Mouse (Mus musculus): ENCODE measurements around the gene 2510009E07Rik. TPM values are rescaled to one million over a fixed set of nuclear protein-coding genes. Genes with fewer than 3 reads are reported as not detected.

2510009E07Rik gene
- total and polyA plus RNA-seq, 2 experiments = 3.7 to 6.9 TPM

DNA sequence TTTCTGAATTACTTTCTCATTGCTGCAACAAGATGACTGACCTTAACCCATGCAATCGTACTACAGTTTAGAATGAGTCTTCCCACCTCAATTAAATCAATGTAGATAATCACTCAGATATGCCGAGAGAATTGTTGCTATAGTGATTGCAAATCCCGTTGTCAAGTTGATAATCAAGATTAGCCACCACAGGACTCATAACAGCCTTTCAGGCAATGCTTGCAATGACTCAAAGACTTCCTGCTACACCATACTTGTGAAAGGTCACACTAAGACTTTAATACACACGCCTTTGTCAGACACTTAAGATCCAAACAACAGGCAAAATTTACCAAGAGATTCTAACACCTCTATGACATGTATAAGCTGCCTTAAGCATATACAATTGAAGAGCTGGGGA lies 22.6 kb downstream of the 2510009E07Rik start:
- Histone ChIP-seq H3K4me1 (ENCODE audit: control insufficient read depth, insufficient read depth, low read length) (no peaks in the 10 kb centered on the region; the same call in 1 of the 2 replicates), H3K27ac (replicated peaks; ENCODE audit: insufficient read depth, low read depth, low read length) (no peak overlapping the region), H3K27me3 (ENCODE audit: control insufficient read depth, insufficient read depth, low read length) (no peaks in the 10 kb centered on the region), H3K4me3 (ENCODE audit: insufficient read depth, low read depth, low read length) (no peak overlapping the region), H3K79me2 (ENCODE audit: control insufficient read depth, insufficient read depth, low read length) (no peaks in the 10 kb centered on the region; the same call in 1 of the 2 replicates), H3K9ac (ENCODE audit: low read depth, low read length) (no peak overlapping the region), H3K36me3 (ENCODE audit: control insufficient read depth, insufficient read depth, low read length) (no peaks in the 10 kb centered on the region)
- no peak for DNase-seq (ENCODE audit: extremely low read depth, low read depth, low spot score)
- 90% methylated on average over 4 of the region's 4 CpGs for WGBS
- TF ChIP-seq CTCF (IDR thresholded peaks at IDR 0.05; ENCODE audit: low read depth, low read length) (no peak), POLR2A (IDR thresholded peaks at IDR 0.05; ENCODE audit: extremely low read depth, insufficient read depth, low read length) (no peak)

DNA sequence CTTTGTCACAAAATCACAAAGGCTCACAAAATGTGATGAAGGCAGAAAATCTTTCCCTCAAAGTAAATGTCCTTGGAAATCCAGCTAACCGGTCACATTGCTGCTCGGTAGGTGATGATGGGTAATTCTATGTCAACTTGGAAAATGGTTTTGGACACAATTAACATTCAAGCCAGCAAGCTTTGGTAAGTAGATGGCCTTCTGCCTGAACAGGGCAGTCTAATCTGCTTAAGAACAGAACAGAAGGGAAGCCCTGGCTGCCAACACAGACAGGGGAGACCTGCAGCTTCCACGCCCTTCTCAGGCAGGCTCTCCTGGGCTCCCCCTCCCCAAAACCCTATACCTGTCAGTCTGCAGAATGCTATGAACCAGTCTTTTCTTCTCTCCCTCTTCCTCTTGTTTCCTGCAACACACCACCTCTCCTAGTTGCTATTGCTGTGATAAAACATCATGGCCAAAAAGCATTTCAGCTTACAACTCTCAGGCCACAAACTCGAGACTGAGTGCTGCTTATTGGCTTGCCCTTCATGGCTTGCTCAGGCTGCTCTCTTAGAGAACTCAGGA lies 29.0 kb downstream of the 2510009E07Rik start:
- no peak overlapping the region for H3K4me3 ChIP-seq (ENCODE audit: insufficient read depth, low read depth, low read length)
- no peak overlapping the region for H3K9ac ChIP-seq (ENCODE audit: low read depth, low read length)
- 66% methylated on average over 4 of the region's 4 CpGs for WGBS
- H3K36me3 ChIP-seq (ENCODE audit: control insufficient read depth, insufficient read depth, low read length) = no peaks in the 10 kb centered on the region
- H3K4me1 ChIP-seq (ENCODE audit: control insufficient read depth, insufficient read depth, low read length) = no peaks in the 10 kb centered on the region; the same call in 1 of the 2 replicates
- no peak overlapping the region for H3K27ac ChIP-seq (replicated peaks; ENCODE audit: insufficient read depth, low read depth, low read length)
- H3K79me2 ChIP-seq (ENCODE audit: control insufficient read depth, insufficient read depth, low read length) = no peaks in the 10 kb centered on the region; the same call in 1 of the 2 replicates
- DNase-seq (ENCODE audit: extremely low read depth, low read depth, low spot score) = no peak
- no peak for TF ChIP-seq CTCF (IDR thresholded peaks at IDR 0.05; ENCODE audit: low read depth, low read length)
- no peak for TF ChIP-seq POLR2A (IDR thresholded peaks at IDR 0.05; ENCODE audit: extremely low read depth, insufficient read depth, low read length)
- no peaks in the 10 kb centered on the region for H3K27me3 ChIP-seq (ENCODE audit: control insufficient read depth, insufficient read depth, low read length)

DNA sequence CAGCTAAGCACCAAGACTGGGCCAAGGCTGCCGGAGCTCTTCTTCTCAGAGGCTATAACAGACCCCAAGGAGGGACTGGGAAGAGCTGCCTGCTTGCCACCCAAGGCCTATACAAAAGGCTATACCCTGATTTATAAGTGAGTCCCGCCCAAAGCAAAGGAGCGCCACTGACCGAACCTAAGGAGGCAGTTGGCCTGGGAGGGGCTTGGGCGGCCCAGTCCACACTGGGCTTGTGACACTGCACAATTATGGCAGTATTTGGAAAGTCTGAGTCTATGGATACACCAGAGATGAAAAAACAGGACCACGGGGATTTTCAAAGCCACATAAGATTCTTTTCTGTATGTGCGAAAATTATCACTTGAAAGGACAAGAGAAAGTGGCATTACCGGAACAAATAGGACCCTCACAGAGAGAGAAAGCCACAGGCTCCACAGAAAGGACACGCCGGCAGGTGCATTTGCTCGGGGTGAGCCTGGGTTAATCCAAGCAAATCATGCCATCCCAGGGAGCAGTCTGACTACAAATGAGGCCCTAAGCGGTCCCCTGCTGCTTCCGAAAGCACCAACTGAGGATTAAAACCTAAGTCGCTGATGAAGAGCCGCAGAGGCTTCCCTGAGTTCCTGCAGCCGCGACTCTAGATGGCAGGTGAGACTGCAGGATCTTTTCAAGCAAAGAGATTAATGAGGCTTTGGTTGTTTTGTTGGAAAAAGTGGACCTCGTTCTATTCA lies 29.7 kb downstream of the 2510009E07Rik start:
- DNase-seq (ENCODE audit: extremely low read depth, low read depth, low spot score) = no peak
- H3K36me3 ChIP-seq (ENCODE audit: control insufficient read depth, insufficient read depth, low read length) = no peaks in the 10 kb centered on the region
- 78% methylated on average over 18 of the region's 18 CpGs for WGBS
- no peak overlapping the region for H3K27ac ChIP-seq (replicated peaks; ENCODE audit: insufficient read depth, low read depth, low read length)
- H3K9ac ChIP-seq (ENCODE audit: low read depth, low read length) = no peak overlapping the region
- H3K4me1 ChIP-seq (ENCODE audit: control insufficient read depth, insufficient read depth, low read length) = no peaks in the 10 kb centered on the region; the same call in 1 of the 2 replicates
- no peaks in the 10 kb centered on the region; the same call in 1 of the 2 replicates for H3K79me2 ChIP-seq (ENCODE audit: control insufficient read depth, insufficient read depth, low read length)
- H3K27me3 ChIP-seq (ENCODE audit: control insufficient read depth, insufficient read depth, low read length) = no peaks in the 10 kb centered on the region
- no peak overlapping the region for H3K4me3 ChIP-seq (ENCODE audit: insufficient read depth, low read depth, low read length)
- TF ChIP-seq CTCF (IDR thresholded peaks at IDR 0.05; ENCODE audit: low read depth, low read length) = no peak
- no peak for TF ChIP-seq POLR2A (IDR thresholded peaks at IDR 0.05; ENCODE audit: extremely low read depth, insufficient read depth, low read length)

DNA sequence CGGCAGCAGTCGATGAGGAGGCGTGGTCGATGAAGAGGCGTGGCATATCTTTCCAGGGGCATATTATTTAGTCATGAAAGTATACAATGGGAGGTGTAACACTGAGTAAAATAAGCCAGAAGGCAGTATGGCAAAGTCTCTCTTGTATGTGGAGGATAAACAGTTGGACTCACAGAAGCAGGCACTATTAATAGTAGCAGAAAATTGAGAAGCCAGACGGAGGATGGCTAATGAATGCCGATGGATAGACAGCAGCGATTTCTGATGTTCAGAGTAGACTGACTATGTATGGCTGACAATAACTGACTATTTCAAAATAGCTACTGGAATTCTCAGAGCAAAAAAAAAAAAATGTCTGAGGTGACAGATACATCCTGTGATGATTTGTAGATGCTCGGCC lies 38.5 kb downstream of the 2510009E07Rik start:
- no peak overlapping the region for H3K9ac ChIP-seq (ENCODE audit: low read depth, low read length)
- 93% methylated on average over 9 of the region's 9 CpGs for WGBS
- no peaks in the 10 kb centered on the region for H3K27me3 ChIP-seq (ENCODE audit: control insufficient read depth, insufficient read depth, low read length)
- H3K36me3 ChIP-seq (ENCODE audit: control insufficient read depth, insufficient read depth, low read length) = no peaks in the 10 kb centered on the region
- no peak overlapping the region for H3K27ac ChIP-seq (replicated peaks; ENCODE audit: insufficient read depth, low read depth, low read length)
- DNase-seq (ENCODE audit: extremely low read depth, low read depth, low spot score) = no peak
- peaks cover 3% of the 10 kb centered on the region; the same call in 1 of the 2 replicates for H3K4me1 ChIP-seq (ENCODE audit: control insufficient read depth, insufficient read depth, low read length)
- no peaks in the 10 kb centered on the region for H3K79me2 ChIP-seq (ENCODE audit: control insufficient read depth, insufficient read depth, low read length)
- no peak overlapping the region for H3K4me3 ChIP-seq (ENCODE audit: insufficient read depth, low read depth, low read length)
- TF ChIP-seq CTCF (IDR thresholded peaks at IDR 0.05; ENCODE audit: low read depth, low read length) (no peak), POLR2A (IDR thresholded peaks at IDR 0.05; ENCODE audit: extremely low read depth, insufficient read depth, low read length) (no peak)

DNA sequence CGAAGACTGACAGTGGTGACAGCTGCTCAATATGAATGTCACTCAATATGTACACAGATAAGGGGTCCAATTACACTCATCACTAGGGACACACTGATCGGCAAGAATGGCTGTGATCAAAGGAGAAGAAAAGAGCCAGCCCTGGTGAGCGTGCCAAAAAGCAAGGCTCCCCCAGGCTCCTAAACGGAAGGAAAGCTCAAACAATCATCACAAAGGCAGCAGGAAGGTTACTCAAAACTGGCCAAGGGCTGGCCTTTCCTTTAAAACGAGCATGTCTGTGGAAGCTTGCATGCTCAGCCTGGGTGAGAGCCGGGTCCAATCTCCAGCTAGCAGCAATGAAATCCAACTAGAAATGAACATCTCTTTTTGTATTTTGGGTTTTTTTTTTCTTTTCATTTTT lies 39.2 kb downstream of the 2510009E07Rik start:
- DNase-seq (ENCODE audit: extremely low read depth, low read depth, low spot score) = no peak
- no peaks in the 10 kb centered on the region for H3K27me3 ChIP-seq (ENCODE audit: control insufficient read depth, insufficient read depth, low read length)
- WGBS = 61% methylated on average over 6 of the region's 6 CpGs
- H3K4me3 ChIP-seq (ENCODE audit: insufficient read depth, low read depth, low read length) = no peak overlapping the region
- no peaks in the 10 kb centered on the region for H3K79me2 ChIP-seq (ENCODE audit: control insufficient read depth, insufficient read depth, low read length)
- no peak overlapping the region for H3K27ac ChIP-seq (replicated peaks; ENCODE audit: insufficient read depth, low read depth, low read length)
- TF ChIP-seq POLR2A (IDR thresholded peaks at IDR 0.05; ENCODE audit: extremely low read depth, insufficient read depth, low read length) (no peak), CTCF (IDR thresholded peaks at IDR 0.05; ENCODE audit: low read depth, low read length) (no peak)
- no peak overlapping the region for H3K9ac ChIP-seq (ENCODE audit: low read depth, low read length)
- H3K36me3 ChIP-seq (ENCODE audit: control insufficient read depth, insufficient read depth, low read length) = no peaks in the 10 kb centered on the region
- H3K4me1 ChIP-seq (ENCODE audit: control insufficient read depth, insufficient read depth, low read length) = peaks cover 3% of the 10 kb centered on the region; the same call in 1 of the 2 replicates

DNA sequence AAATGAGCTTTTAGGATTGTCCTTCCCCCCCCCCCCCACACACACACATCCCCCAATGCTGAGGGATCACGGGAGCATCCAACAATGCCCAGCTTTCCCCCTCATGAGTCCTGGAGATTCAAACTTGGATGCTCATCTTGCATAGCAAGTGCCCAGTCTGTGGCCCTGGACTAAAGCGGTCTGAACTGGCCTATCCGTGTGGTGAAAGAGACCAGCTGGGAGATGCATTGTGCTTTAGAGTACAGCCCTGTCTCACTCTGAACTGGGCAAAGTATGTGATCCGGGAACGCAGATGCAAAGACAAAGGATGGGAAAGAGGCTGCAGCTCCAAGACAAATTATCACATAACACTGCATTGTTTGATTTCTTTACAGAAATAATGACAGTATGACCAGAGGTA lies 40.1 kb downstream of the 2510009E07Rik start:
- WGBS = 90% methylated on average over 5 of the region's 5 CpGs

More for the DNA sequence above, 40.1 kb downstream of the 2510009E07Rik start:
- H3K4me1 ChIP-seq (ENCODE audit: control insufficient read depth, insufficient read depth, low read length) = peaks cover 3% of the 10 kb centered on the region; the same call in 1 of the 2 replicates
- no peak overlapping the region for H3K9ac ChIP-seq (ENCODE audit: low read depth, low read length)
- H3K36me3 ChIP-seq (ENCODE audit: control insufficient read depth, insufficient read depth, low read length) = no peaks in the 10 kb centered on the region
- no peak overlapping the region for H3K27ac ChIP-seq (replicated peaks; ENCODE audit: insufficient read depth, low read depth, low read length)
- no peaks in the 10 kb centered on the region for H3K27me3 ChIP-seq (ENCODE audit: control insufficient read depth, insufficient read depth, low read length)
- DNase-seq (ENCODE audit: extremely low read depth, low read depth, low spot score) = no peak
- TF ChIP-seq CTCF (IDR thresholded peaks at IDR 0.05; ENCODE audit: low read depth, low read length) = no peak
- no peak for TF ChIP-seq POLR2A (IDR thresholded peaks at IDR 0.05; ENCODE audit: extremely low read depth, insufficient read depth, low read length)
- H3K4me3 ChIP-seq (ENCODE audit: insufficient read depth, low read depth, low read length) = no peak overlapping the region
- H3K79me2 ChIP-seq (ENCODE audit: control insufficient read depth, insufficient read depth, low read length) = no peaks in the 10 kb centered on the region
